Comparison of ENCODE assay signal across 8 mouse cellular contexts in genomic region chr8:70697366-70698250, GRCm38 (mm10). TPM values are rescaled to one million over a fixed set of nuclear protein-coding genes. Genes with fewer than 3 reads are reported as not detected.
DNase-seq lines count a peak whose midpoint lies in the region; ATAC-seq and TF ChIP-seq lines count a peak whose summit lies in the region.

No protein-coding gene starts in this region.

- H3K4me3 ChIP-seq in left cerebral cortex, adult 2 months = peak overlapping the region; percentile 91
- H3K4me3 ChIP-seq in embryonic facial prominence, embryonic 10.5 days = peak overlapping the region; percentile 97
- H3K4me3 ChIP-seq in hindbrain, embryonic 15.5 days = peak overlapping the region; percentile 95
- H3K4me3 ChIP-seq in midbrain, embryonic 16.5 days (ENCODE audit: low read depth, low read length) = peak overlapping the region; percentile 98

- H3K36me3 ChIP-seq in embryonic facial prominence, embryonic 10.5 days (replicated peaks) = peaks cover 15% of the 10 kb centered on the region
- no peaks in the 10 kb centered on the region for H3K36me3 ChIP-seq in hindbrain, embryonic 15.5 days
- H3K36me3 ChIP-seq in midbrain, embryonic 16.5 days (ENCODE audit: control insufficient read depth, insufficient read depth, low read length) = no peaks in the 10 kb centered on the region

- 74% methylated on average over 12 of the region's 12 CpGs for WGBS in embryonic facial prominence, embryonic 10.5 days
- 74% methylated on average over 12 of the region's 12 CpGs for WGBS in hindbrain, embryonic 15.5 days
- WGBS in midbrain, embryonic 16.5 days = 76% methylated on average over 12 of the region's 12 CpGs

- peak overlapping the region; percentile 89 for H3K27ac ChIP-seq in left cerebral cortex, adult 2 months
- H3K27ac ChIP-seq in embryonic facial prominence, embryonic 10.5 days (replicated peaks) = peak overlapping the region; percentile 97
- peak overlapping the region; percentile 99 for H3K27ac ChIP-seq in hindbrain, embryonic 15.5 days (replicated peaks)
- H3K27ac ChIP-seq in midbrain, embryonic 16.5 days (ENCODE audit: low read length) = peak overlapping the region; percentile 99

- no peak for DNase-seq in left cerebral cortex, adult 2 months (ENCODE audit: extremely low spot score in 1 of 2, low spot score in 2 of 2)
- no peak for DNase-seq in left cerebral cortex, adult 18-20 months (ENCODE audit: low spot score in 2 of 2)
- DNase-seq in embryonic facial prominence, embryonic 10.5 days (ENCODE audit: low spot score) = no peak
- no peak for DNase-seq in gastrocnemius, postnatal 14 days
- DNase-seq in spleen, postnatal 36 days (ENCODE audit: low spot score in 2 of 2) = no peak
- no peak for DNase-seq in right cerebral cortex, postnatal 14 days

- H3K4me1 ChIP-seq in embryonic facial prominence, embryonic 10.5 days = peaks cover 73% of the 10 kb centered on the region
- H3K4me1 ChIP-seq in hindbrain, embryonic 15.5 days (replicated peaks) = peaks cover 48% of the 10 kb centered on the region
- H3K4me1 ChIP-seq in midbrain, embryonic 16.5 days (ENCODE audit: control insufficient read depth, insufficient read depth, low read length) = peaks cover 34% of the 10 kb centered on the region

- H3K9me3 ChIP-seq in embryonic facial prominence, embryonic 10.5 days = no peaks in the 10 kb centered on the region
- no peaks in the 10 kb centered on the region for H3K9me3 ChIP-seq in hindbrain, embryonic 15.5 days
- H3K9me3 ChIP-seq in midbrain, embryonic 16.5 days (replicated peaks; ENCODE audit: control insufficient read depth, low read length, poor library complexity, severe bottlenecking) = no peaks in the 10 kb centered on the region

- TF ChIP-seq CTCF in left cerebral cortex, adult 2 months (IDR thresholded peaks at IDR 0.05) = no peak

- H3K4me2 ChIP-seq in hindbrain, embryonic 15.5 days = peak overlapping the region; percentile 61
- peak overlapping the region; percentile 85 for H3K4me2 ChIP-seq in midbrain, embryonic 16.5 days (ENCODE audit: low read length)

- peaks cover 10% of the 10 kb centered on the region for H3K27me3 ChIP-seq in embryonic facial prominence, embryonic 10.5 days (replicated peaks; ENCODE audit: low read depth, poor library complexity, severe bottlenecking)
- H3K27me3 ChIP-seq in hindbrain, embryonic 15.5 days = no peaks in the 10 kb centered on the region
- H3K27me3 ChIP-seq in midbrain, embryonic 16.5 days (ENCODE audit: control insufficient read depth, insufficient read depth, low read depth, low read length) = no peaks in the 10 kb centered on the region; the same call in 1 of the 2 replicates

- no peak for ATAC-seq in hindbrain, embryonic 15.5 days (ENCODE audit: low FRiP score, low read depth)
- ATAC-seq in midbrain, embryonic 16.5 days = no peak

- intact Hi-C loops in left cerebral cortex, adult 2 months (cut with DNase I) = loop anchor here (1.0 to 2.0 kb wide), 3 partner anchors 13 to 87 kb away; partner anchors contain the start of gene Rab3a
- intact Hi-C loops in gastrocnemius, postnatal 14 days (cut with DNase I; ENCODE audit: low total_unique reads) = no loop called here

- peak overlapping the region; percentile 42; the same call in 1 of the 2 replicates for H3K9ac ChIP-seq in hindbrain, embryonic 15.5 days
- H3K9ac ChIP-seq in midbrain, embryonic 16.5 days (ENCODE audit: low read depth, low read length) = peak overlapping the region; percentile 72

RNA-seq across cellular contexts. Expression of gene Jund, which starts 1.1 kb away (rescaled TPM):
- total RNA-seq in left cerebral cortex, adult 2 months (2021) = 100 to 1,000 TPM; 247 to 264 TPM
- 100 to 1,000 TPM; 221 to 289 TPM for total RNA-seq in left cerebral cortex, adult 18-20 months (2021)
- 58.7 and 61.7 TPM in 2 replicates for polyA plus RNA-seq in embryonic facial prominence, embryonic 10.5 days (2016; fragmentation: Nextera tagmentation; extraction: Ambion mirVana)
- polyA plus RNA-seq in hindbrain, embryonic 15.5 days (2015; fragmentation: Nextera tagmentation; extraction: Ambion mirVana) = 98.4 and 105 TPM in 2 replicates
- 60.4 and 67.9 TPM in 2 replicates for polyA plus RNA-seq in midbrain, embryonic 16.5 days (2015; fragmentation: Nextera tagmentation; extraction: Ambion mirVana)
- 10 to 100 TPM; 73.5 to 87.4 TPM for total RNA-seq in gastrocnemius, postnatal 14 days (2021)

RNA-seq across cellular contexts. Expression of gene Iqcn, which starts 5.6 kb away (rescaled TPM):
- total RNA-seq in left cerebral cortex, adult 2 months (2021) = under 1 TPM; 0.16 to 0.21 TPM
- under 1 TPM; 0.09 to 0.16 TPM for total RNA-seq in left cerebral cortex, adult 18-20 months (2021)
- 0.05 TPM in 1 of 2 replicates, not detected in the other for polyA plus RNA-seq in embryonic facial prominence, embryonic 10.5 days (2016; fragmentation: Nextera tagmentation; extraction: Ambion mirVana)
- polyA plus RNA-seq in hindbrain, embryonic 15.5 days (2015; fragmentation: Nextera tagmentation; extraction: Ambion mirVana) = 0.09 TPM in 2 replicates
- 0.06 TPM in 1 of 2 replicates, not detected in the other for polyA plus RNA-seq in midbrain, embryonic 16.5 days (2015; fragmentation: Nextera tagmentation; extraction: Ambion mirVana)
- total RNA-seq in gastrocnemius, postnatal 14 days (2021) = under 1 TPM in 1 of 2 experiments, not detected in 1; 0.04 TPM

RNA-seq across cellular contexts. Expression of gene Gm3336, which starts 20.7 kb away (rescaled TPM):
- not detected for total RNA-seq in left cerebral cortex, adult 2 months (2021)
- total RNA-seq in left cerebral cortex, adult 18-20 months (2021) = not detected
- polyA plus RNA-seq in embryonic facial prominence, embryonic 10.5 days (2016; fragmentation: Nextera tagmentation; extraction: Ambion mirVana) = not detected in 2 replicates
- polyA plus RNA-seq in hindbrain, embryonic 15.5 days (2015; fragmentation: Nextera tagmentation; extraction: Ambion mirVana) = not detected in 2 replicates
- not detected in 2 replicates for polyA plus RNA-seq in midbrain, embryonic 16.5 days (2015; fragmentation: Nextera tagmentation; extraction: Ambion mirVana)
- total RNA-seq in gastrocnemius, postnatal 14 days (2021) = not detected

RNA-seq across cellular contexts. Expression of gene Lsm4, which starts 24.6 kb away (rescaled TPM):
- 10 to 100 TPM; 62.1 to 62.9 TPM for total RNA-seq in left cerebral cortex, adult 2 months (2021)
- 10 to 100 TPM; 65.0 to 70.9 TPM for total RNA-seq in left cerebral cortex, adult 18-20 months (2021)
- 347 and 351 TPM in 2 replicates for polyA plus RNA-seq in embryonic facial prominence, embryonic 10.5 days (2016; fragmentation: Nextera tagmentation; extraction: Ambion mirVana)
- polyA plus RNA-seq in hindbrain, embryonic 15.5 days (2015; fragmentation: Nextera tagmentation; extraction: Ambion mirVana) = 192 and 193 TPM in 2 replicates
- polyA plus RNA-seq in midbrain, embryonic 16.5 days (2015; fragmentation: Nextera tagmentation; extraction: Ambion mirVana) = 137 and 143 TPM in 2 replicates
- total RNA-seq in gastrocnemius, postnatal 14 days (2021) = 10 to 100 TPM; 65.9 to 77.0 TPM

RNA-seq across cellular contexts. Expression of gene Pde4c, which starts 25.9 kb away (rescaled TPM):
- 1 to 10 TPM; 1.9 to 3.0 TPM for total RNA-seq in left cerebral cortex, adult 2 months (2021)
- total RNA-seq in left cerebral cortex, adult 18-20 months (2021) = 1 to 10 TPM; 1.6 to 3.4 TPM
- 0.20 and 0.69 TPM in 2 replicates for polyA plus RNA-seq in embryonic facial prominence, embryonic 10.5 days (2016; fragmentation: Nextera tagmentation; extraction: Ambion mirVana)
- polyA plus RNA-seq in hindbrain, embryonic 15.5 days (2015; fragmentation: Nextera tagmentation; extraction: Ambion mirVana) = 0.21 and 0.35 TPM in 2 replicates
- 0.11 and 0.23 TPM in 2 replicates for polyA plus RNA-seq in midbrain, embryonic 16.5 days (2015; fragmentation: Nextera tagmentation; extraction: Ambion mirVana)
- total RNA-seq in gastrocnemius, postnatal 14 days (2021) = 1 to 10 TPM; 2.9 to 3.4 TPM
